Mouse (Mus musculus): ENCODE measurements around the gene Gmfg. TPM values are rescaled to one million over a fixed set of nuclear protein-coding genes. Genes with fewer than 3 reads are reported as not detected.

Gene Gmfg
- polyA plus RNA-seq, 1 experiment from 2014 or later: 47.1 TPM

GRCm38 (mm10) chr7:28490903-28491302 is 53.7 kb downstream of the Gmfg start:
- Histone ChIP-seq H3K4me2 (ENCODE audit: low read depth, low read length) (peak overlapping the region; percentile 31), H3K4me1 (replicated peaks; ENCODE audit: control insufficient read depth, insufficient read depth, low read length) (peaks cover 7% of the 10 kb centered on the region; the same call in 1 of the 2 replicates), H3K4me3 (ENCODE audit: low read length) (no peak overlapping the region), H3K27ac (ENCODE audit: low read length) (no peak overlapping the region), H3K9me3 (ENCODE audit: control insufficient read depth, low read length) (no peaks in the 10 kb centered on the region), H3K9ac (ENCODE audit: low read length) (no peak overlapping the region), H3K36me3 (ENCODE audit: control insufficient read depth, insufficient read depth, low read length) (no peaks in the 10 kb centered on the region), H3K27me3 (ENCODE audit: control insufficient read depth, insufficient read depth, low read depth, low read length) (peaks cover 3% of the 10 kb centered on the region)
- 25% methylated on average over 14 of the region's 14 CpGs for WGBS
- ATAC-seq (ENCODE audit: low read depth): no peak

- no peaks in the 10 kb centered on the region for H3K36me3 ChIP-seq (ENCODE audit: control insufficient read depth, insufficient read depth, low read length)
- no peak overlapping the region for H3K4me3 ChIP-seq (ENCODE audit: low read length)
- 85% methylated on average over 8 of the region's 8 CpGs for WGBS
- H3K9ac ChIP-seq (ENCODE audit: low read length): no peak overlapping the region
- no peak for ATAC-seq (ENCODE audit: low read depth)
- no peaks in the 10 kb centered on the region for H3K9me3 ChIP-seq (ENCODE audit: control insufficient read depth, low read length)
- no peak overlapping the region for H3K4me2 ChIP-seq (ENCODE audit: low read depth, low read length)
- H3K27ac ChIP-seq (ENCODE audit: low read length): no peak overlapping the region
- H3K4me1 ChIP-seq (replicated peaks; ENCODE audit: control insufficient read depth, insufficient read depth, low read length): peaks cover 7% of the 10 kb centered on the region; the same call in 1 of the 2 replicates
- H3K27me3 ChIP-seq (ENCODE audit: control insufficient read depth, insufficient read depth, low read depth, low read length): peaks cover 2% of the 10 kb centered on the region
These were observed 55.1 kb downstream of the Gmfg start for GRCm38 (mm10) chr7:28492310-28492709.

- H3K9me3 ChIP-seq (ENCODE audit: control insufficient read depth, low read length): no peaks in the 10 kb centered on the region
- no peak overlapping the region for H3K9ac ChIP-seq (ENCODE audit: low read length)
- ATAC-seq (ENCODE audit: low read depth): no peak
- no peaks in the 10 kb centered on the region for H3K36me3 ChIP-seq (ENCODE audit: control insufficient read depth, insufficient read depth, low read length)
- H3K4me1 ChIP-seq (replicated peaks; ENCODE audit: control insufficient read depth, insufficient read depth, low read length): no peaks in the 10 kb centered on the region
- H3K27ac ChIP-seq (ENCODE audit: low read length): no peak overlapping the region
- no peaks in the 10 kb centered on the region for H3K27me3 ChIP-seq (ENCODE audit: control insufficient read depth, insufficient read depth, low read depth, low read length)
- WGBS: 57% methylated on average over 11 of the region's 11 CpGs
- H3K4me3 ChIP-seq (ENCODE audit: low read length): no peak overlapping the region
- H3K4me2 ChIP-seq (ENCODE audit: low read depth, low read length): no peak overlapping the region
These were observed 58.2 kb downstream of the Gmfg start for GRCm38 (mm10) chr7:28495426-28495825.

Other genes starting within 250 kb of the Gmfg start
- gene Eid2, start 169.6 kb upstream of the Gmfg start, polyA plus RNA-seq (2015; fragmentation: Nextera tagmentation; extraction: Ambion mirVana): 1.2 and 1.9 TPM in 2 replicates
- 7.9 and 9.6 TPM in 2 replicates for gene Eid2b, start 159.7 kb upstream of the Gmfg start, polyA plus RNA-seq (2015; fragmentation: Nextera tagmentation; extraction: Ambion mirVana)
- gene Selenov, start 146.3 kb upstream of the Gmfg start, polyA plus RNA-seq (2015; fragmentation: Nextera tagmentation; extraction: Ambion mirVana): not detected in 2 replicates
- 0.20 and 0.43 TPM in 2 replicates for gene Dll3, start 135.2 kb upstream of the Gmfg start, polyA plus RNA-seq (2015; fragmentation: Nextera tagmentation; extraction: Ambion mirVana)
- 120 and 124 TPM in 2 replicates for gene Timm50, start 125.4 kb upstream of the Gmfg start, polyA plus RNA-seq (2015; fragmentation: Nextera tagmentation; extraction: Ambion mirVana)
- gene Supt5, start 98.7 kb upstream of the Gmfg start, polyA plus RNA-seq (2015; fragmentation: Nextera tagmentation; extraction: Ambion mirVana): 84.4 and 91.8 TPM in 2 replicates
- gene Rps16, start 86.8 kb upstream of the Gmfg start, polyA plus RNA-seq (2015; fragmentation: Nextera tagmentation; extraction: Ambion mirVana): 981 and 1,007 TPM in 2 replicates
- gene Plekhg2, start 64.8 kb upstream of the Gmfg start, polyA plus RNA-seq (2015; fragmentation: Nextera tagmentation; extraction: Ambion mirVana): 69.0 and 70.0 TPM in 2 replicates
- gene Zfp36, start 57.2 kb upstream of the Gmfg start, polyA plus RNA-seq (2015; fragmentation: Nextera tagmentation; extraction: Ambion mirVana): 23.9 and 26.8 TPM in 2 replicates
- 46.8 and 50.2 TPM in 2 replicates for gene Med29, start 44.7 kb upstream of the Gmfg start, polyA plus RNA-seq (2015; fragmentation: Nextera tagmentation; extraction: Ambion mirVana)
- gene Paf1, start 44.5 kb upstream of the Gmfg start, polyA plus RNA-seq (2015; fragmentation: Nextera tagmentation; extraction: Ambion mirVana): 87.6 and 89.7 TPM in 2 replicates
- gene Lrfn1, start 14.5 kb downstream of the Gmfg start, polyA plus RNA-seq (2015; fragmentation: Nextera tagmentation; extraction: Ambion mirVana): 1.5 and 1.8 TPM in 2 replicates
- gene Ifnl2, start 73.0 kb downstream of the Gmfg start, polyA plus RNA-seq (2015; fragmentation: Nextera tagmentation; extraction: Ambion mirVana): not detected in 2 replicates
- gene Ifnl3, start 85.4 kb downstream of the Gmfg start, polyA plus RNA-seq (2015; fragmentation: Nextera tagmentation; extraction: Ambion mirVana): not detected in 2 replicates
- gene Sycn, start 103.4 kb downstream of the Gmfg start, polyA plus RNA-seq (2015; fragmentation: Nextera tagmentation; extraction: Ambion mirVana): not detected in 2 replicates
- not detected in 2 replicates for gene Nccrp1, start 109.8 kb downstream of the Gmfg start, polyA plus RNA-seq (2015; fragmentation: Nextera tagmentation; extraction: Ambion mirVana)
- 11.9 and 15.1 TPM in 2 replicates for gene Samd4b, start 160.7 kb downstream of the Gmfg start, polyA plus RNA-seq (2015; fragmentation: Nextera tagmentation; extraction: Ambion mirVana)
- 58.2 and 60.5 TPM in 2 replicates for gene Pak4, start 160.7 kb downstream of the Gmfg start, polyA plus RNA-seq (2015; fragmentation: Nextera tagmentation; extraction: Ambion mirVana)
- not detected in 2 replicates for gene Acp7, start 193.9 kb downstream of the Gmfg start, polyA plus RNA-seq (2015; fragmentation: Nextera tagmentation; extraction: Ambion mirVana)

Measured in lung, embryonic 16.5 days (tissue).